Mouse (Mus musculus): ENCODE measurements around the gene Chrna4. TPM values are rescaled to one million over a fixed set of nuclear protein-coding genes. Genes with fewer than 3 reads are reported as not detected.

The Chrna4 gene
- polyA plus RNA-seq, 1 experiment from 2014 or later: 3.6 TPM

DNA sequence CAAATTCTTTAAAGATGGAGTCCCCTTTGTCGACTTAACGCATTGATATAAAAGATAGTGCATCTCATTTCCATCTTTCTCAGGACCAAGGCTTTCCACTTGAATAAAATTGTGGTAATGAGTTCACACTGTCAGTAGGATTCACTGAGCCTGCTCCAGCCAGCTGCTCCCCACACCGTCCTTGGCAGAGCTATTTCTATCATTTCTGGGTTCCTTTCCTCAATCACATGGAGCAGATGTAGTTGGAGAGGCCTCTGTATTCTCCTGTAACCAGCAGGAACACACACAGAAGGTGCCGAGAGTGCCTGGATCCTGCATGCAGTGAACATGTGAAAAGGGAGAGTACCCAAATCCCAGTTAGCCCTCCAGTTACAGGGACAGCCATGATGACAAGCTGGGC, 53.0 kb downstream of the Chrna4 start:
- 0 out of 2 replicates have a peak, but pooled peaks cover 9% of the 10 kb centered on the region for H3K4me1 ChIP-seq (ENCODE audit: control insufficient read depth, insufficient read depth, low read length)
- H3K9me3 ChIP-seq (ENCODE audit: control insufficient read depth, low read length): no peaks in the 10 kb centered on the region
- no peak for DNase-seq (ENCODE audit: low spot score)
- no peak overlapping the region for H3K9ac ChIP-seq (ENCODE audit: low read depth, low read length)
- no peak overlapping the region for H3K4me2 ChIP-seq (ENCODE audit: low read depth, low read length)
- H3K36me3 ChIP-seq (ENCODE audit: control insufficient read depth, insufficient read depth, low read length): no peaks in the 10 kb centered on the region
- H3K4me3 ChIP-seq (ENCODE audit: low read depth, low read length): no peak overlapping the region
- H3K27me3 ChIP-seq (replicated peaks; ENCODE audit: control insufficient read depth, insufficient read depth, low read length): no peaks in the 10 kb centered on the region
- WGBS: 69% methylated on average over 4 of the region's 4 CpGs
- ATAC-seq (ENCODE audit: low read depth): no peak
- H3K27ac ChIP-seq (replicated peaks; ENCODE audit: low read depth, low read length): no peak overlapping the region

DNA sequence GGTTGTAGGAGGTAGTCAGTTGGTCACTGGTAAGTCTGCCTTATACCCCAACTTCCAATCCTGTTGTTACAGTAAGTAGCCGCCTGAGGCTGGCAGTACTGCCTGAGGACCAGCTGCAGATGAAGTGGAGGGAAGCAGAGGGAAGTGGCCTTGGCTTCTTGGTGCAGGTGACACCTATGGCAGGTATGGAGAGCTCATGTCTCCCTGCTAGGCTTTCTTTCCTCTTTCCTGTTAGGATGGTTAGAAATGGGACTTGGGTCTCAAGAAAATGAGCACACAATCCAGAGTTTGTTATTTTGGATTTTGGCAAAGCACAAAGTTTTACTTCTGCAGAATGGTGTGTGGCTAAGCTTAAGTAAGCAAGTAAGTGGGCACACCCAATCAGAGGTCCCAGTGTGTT, 54.4 kb downstream of the Chrna4 start:
- no peak for ATAC-seq (ENCODE audit: low read depth)
- 92% methylated on average over 1 of the region's 1 CpGs for WGBS
- H3K36me3 ChIP-seq (ENCODE audit: control insufficient read depth, insufficient read depth, low read length): no peaks in the 10 kb centered on the region
- no peak overlapping the region for H3K4me2 ChIP-seq (ENCODE audit: low read depth, low read length)
- no peak overlapping the region for H3K4me3 ChIP-seq (ENCODE audit: low read depth, low read length)
- no peaks in the 10 kb centered on the region for H3K27me3 ChIP-seq (replicated peaks; ENCODE audit: control insufficient read depth, insufficient read depth, low read length)
- no peaks in the 10 kb centered on the region for H3K9me3 ChIP-seq (ENCODE audit: control insufficient read depth, low read length)
- H3K4me1 ChIP-seq (ENCODE audit: control insufficient read depth, insufficient read depth, low read length): 0 out of 2 replicates have a peak, but pooled peaks cover 9% of the 10 kb centered on the region
- no peak for DNase-seq (ENCODE audit: low spot score)
- H3K9ac ChIP-seq (ENCODE audit: low read depth, low read length): no peak overlapping the region
- H3K27ac ChIP-seq (replicated peaks; ENCODE audit: low read depth, low read length): no peak overlapping the region

DNA sequence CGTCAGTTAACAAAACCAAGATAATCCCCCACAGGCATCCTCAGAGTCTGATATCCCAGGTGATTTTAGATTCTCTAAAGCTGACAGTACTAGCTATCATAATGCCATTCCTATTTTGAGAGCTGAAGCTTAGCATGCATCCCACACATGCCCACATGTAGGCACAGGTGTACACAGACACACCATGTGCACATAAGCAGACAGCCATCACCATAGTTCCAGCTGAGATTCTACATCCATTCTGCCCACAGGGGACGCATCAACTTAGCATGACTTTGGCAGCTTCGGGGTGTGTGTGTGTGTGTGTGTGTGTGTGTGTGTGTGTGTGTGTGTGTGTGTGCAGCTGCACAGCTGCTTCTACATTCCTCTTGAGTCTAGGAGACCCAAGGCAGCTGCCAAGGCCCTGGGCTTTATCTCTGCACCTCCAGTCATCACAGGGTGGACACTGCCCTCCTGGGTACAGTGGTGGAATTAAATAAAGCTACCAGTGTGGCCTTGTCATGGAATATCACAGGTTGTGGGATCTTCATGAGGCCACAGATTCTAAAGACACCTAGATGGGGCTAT, 54.9 kb downstream of the Chrna4 start:
- no peaks in the 10 kb centered on the region for H3K36me3 ChIP-seq (ENCODE audit: control insufficient read depth, insufficient read depth, low read length)
- H3K9ac ChIP-seq (ENCODE audit: low read depth, low read length): no peak overlapping the region
- H3K4me1 ChIP-seq (ENCODE audit: control insufficient read depth, insufficient read depth, low read length): 0 out of 2 replicates have a peak, but pooled peaks cover 9% of the 10 kb centered on the region
- H3K4me3 ChIP-seq (ENCODE audit: low read depth, low read length): no peak overlapping the region
- H3K9me3 ChIP-seq (ENCODE audit: control insufficient read depth, low read length): no peaks in the 10 kb centered on the region
- H3K27ac ChIP-seq (replicated peaks; ENCODE audit: low read depth, low read length): no peak overlapping the region
- WGBS: 69% methylated on average over 3 of the region's 3 CpGs
- ATAC-seq (ENCODE audit: low read depth) (no peak), DNase-seq (ENCODE audit: low spot score) (peak; percentile 19)
- no peak overlapping the region for H3K4me2 ChIP-seq (ENCODE audit: low read depth, low read length)
- no peaks in the 10 kb centered on the region for H3K27me3 ChIP-seq (replicated peaks; ENCODE audit: control insufficient read depth, insufficient read depth, low read length)

DNA sequence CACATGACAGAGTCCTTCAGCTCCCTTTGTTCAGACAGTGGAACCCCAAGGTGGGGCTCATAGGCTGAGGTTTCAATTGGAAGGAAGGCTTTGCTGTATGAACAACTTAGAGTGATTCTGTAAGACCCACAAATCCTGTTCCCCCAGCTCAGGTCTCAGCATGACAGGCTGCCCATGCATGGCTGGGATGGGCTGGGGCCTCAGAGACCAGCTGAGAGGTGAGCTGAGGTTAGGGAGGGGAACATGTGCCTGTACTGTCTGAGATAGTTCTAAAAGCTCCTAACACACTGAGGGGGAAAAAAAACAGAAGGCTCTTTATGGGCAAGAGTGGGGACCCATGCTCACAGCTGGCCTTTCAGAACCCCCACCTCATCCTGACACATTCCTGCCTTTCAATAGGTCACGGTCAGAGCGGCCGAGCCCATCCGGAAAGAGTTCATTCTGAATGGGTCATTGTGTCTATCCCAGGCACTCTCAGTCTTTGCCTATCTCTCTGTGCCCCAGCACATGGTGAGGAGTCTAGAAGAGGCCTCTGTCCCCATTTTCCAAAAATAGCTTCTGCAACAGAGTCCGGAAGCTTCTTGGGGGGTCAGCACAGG, 55.8 kb downstream of the Chrna4 start:
- Histone ChIP-seq H3K4me2 (ENCODE audit: low read depth, low read length) (no peak overlapping the region), H3K9me3 (ENCODE audit: control insufficient read depth, low read length) (no peaks in the 10 kb centered on the region), H3K36me3 (ENCODE audit: control insufficient read depth, insufficient read depth, low read length) (no peaks in the 10 kb centered on the region; the same call in 1 of the 2 replicates), H3K4me1 (ENCODE audit: control insufficient read depth, insufficient read depth, low read length) (0 out of 2 replicates have a peak, but pooled peaks cover 9% of the 10 kb centered on the region), H3K4me3 (ENCODE audit: low read depth, low read length) (no peak overlapping the region), H3K27me3 (replicated peaks; ENCODE audit: control insufficient read depth, insufficient read depth, low read length) (no peaks in the 10 kb centered on the region), H3K27ac (replicated peaks; ENCODE audit: low read depth, low read length) (peak overlapping the region; percentile 25; the same call in 1 of the 2 replicates), H3K9ac (ENCODE audit: low read depth, low read length) (no peak overlapping the region)
- peak; percentile 35 for ATAC-seq (ENCODE audit: low read depth)
- DNase-seq (ENCODE audit: low spot score): peak; percentile 39
- 23% methylated on average over 5 of the region's 5 CpGs for WGBS

DNA sequence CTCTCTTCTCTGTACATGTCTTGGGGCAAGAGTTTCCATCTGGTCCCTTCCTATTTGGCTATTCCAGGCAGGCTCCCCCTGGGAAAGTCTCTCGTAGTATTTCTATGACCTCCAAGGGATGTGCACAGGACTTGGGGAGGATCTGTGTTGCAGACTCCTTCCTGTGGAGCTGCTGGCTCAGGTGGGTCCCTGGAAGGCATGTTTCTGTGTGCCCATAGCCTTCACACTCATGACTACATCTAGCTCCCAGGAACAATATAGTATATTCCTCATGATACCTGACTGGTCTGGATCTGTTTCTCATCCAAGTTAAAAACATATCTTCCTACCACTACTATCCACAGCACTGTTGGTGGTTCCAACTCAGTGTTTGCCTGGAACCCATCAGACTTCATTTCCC, 56.3 kb downstream of the Chrna4 start:
- Histone ChIP-seq H3K9ac (ENCODE audit: low read depth, low read length) (no peak overlapping the region), H3K4me2 (ENCODE audit: low read depth, low read length) (no peak overlapping the region), H3K4me3 (ENCODE audit: low read depth, low read length) (no peak overlapping the region), H3K36me3 (ENCODE audit: control insufficient read depth, insufficient read depth, low read length) (peaks cover 4% of the 10 kb centered on the region; the same call in 1 of the 2 replicates), H3K4me1 (ENCODE audit: control insufficient read depth, insufficient read depth, low read length) (0 out of 2 replicates have a peak, but pooled peaks cover 9% of the 10 kb centered on the region), H3K27ac (replicated peaks; ENCODE audit: low read depth, low read length) (peak overlapping the region; percentile 25; the same call in 1 of the 2 replicates), H3K9me3 (ENCODE audit: control insufficient read depth, low read length) (no peaks in the 10 kb centered on the region), H3K27me3 (replicated peaks; ENCODE audit: control insufficient read depth, insufficient read depth, low read length) (no peaks in the 10 kb centered on the region)
- 41% methylated on average over 1 of the region's 1 CpGs for WGBS
- ATAC-seq (ENCODE audit: low read depth) (no peak), DNase-seq (ENCODE audit: low spot score) (no peak)

DNA sequence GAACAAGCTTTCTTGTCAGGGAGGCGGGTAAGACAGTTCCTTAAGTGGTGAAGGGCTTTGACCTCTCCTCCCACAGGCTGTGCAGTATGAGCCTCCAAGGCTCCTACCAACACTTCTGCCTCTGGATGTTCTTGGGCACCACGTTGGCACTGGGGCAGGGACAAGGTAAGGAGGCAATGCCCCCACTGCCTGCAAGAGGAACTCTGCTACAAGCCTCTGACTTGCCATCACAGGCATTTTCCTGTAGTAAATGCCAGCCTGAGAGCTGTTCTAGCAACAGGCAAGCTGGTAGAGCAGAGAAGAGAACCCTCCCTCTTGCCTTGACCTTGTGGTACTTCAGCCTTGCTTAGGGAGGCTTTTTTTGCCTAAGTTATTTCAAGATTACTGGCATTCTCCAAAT, 56.9 kb downstream of the Chrna4 start, which contains the start of gene Col20a1:
TSS of gene Col20a1 (plus strand) at position 87 of the 400 bp plus-strand sequence.
- DNase-seq (ENCODE audit: low spot score) (no peak), ATAC-seq (ENCODE audit: low read depth) (no peak)
- peak within 1 kb of the TSS; percentile 25; the same call in 1 of the 2 replicates for H3K27ac ChIP-seq (replicated peaks; ENCODE audit: low read depth, low read length)

DNA sequence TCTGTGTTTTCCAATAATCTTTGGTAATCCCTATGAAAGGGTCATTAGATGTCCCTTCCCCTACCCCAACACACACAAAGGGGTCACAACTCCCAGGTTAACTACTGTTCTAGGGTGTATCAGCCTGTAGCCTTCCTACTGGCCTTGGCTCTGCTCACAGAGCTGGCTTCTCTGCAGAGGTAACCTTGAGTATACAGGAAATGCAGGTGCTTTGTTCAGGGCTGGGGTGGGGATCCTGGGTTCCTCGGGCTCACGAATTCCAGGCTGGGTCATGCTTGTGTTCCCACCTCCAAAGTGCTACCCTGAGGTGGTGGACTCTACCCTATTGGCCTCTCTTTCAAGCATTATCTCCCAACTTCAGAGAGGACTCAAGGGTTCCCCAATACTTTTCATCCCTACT, 57.7 kb downstream of the Chrna4 start:
- 89% methylated on average over 2 of the region's 2 CpGs for WGBS
- H3K4me2 ChIP-seq (ENCODE audit: low read depth, low read length): no peak overlapping the region
- H3K27me3 ChIP-seq (replicated peaks; ENCODE audit: control insufficient read depth, insufficient read depth, low read length): no peaks in the 10 kb centered on the region
- H3K4me1 ChIP-seq (ENCODE audit: control insufficient read depth, insufficient read depth, low read length): 0 out of 2 replicates have a peak, but pooled peaks cover 9% of the 10 kb centered on the region
- no peaks in the 10 kb centered on the region for H3K9me3 ChIP-seq (ENCODE audit: control insufficient read depth, low read length)
- H3K36me3 ChIP-seq (ENCODE audit: control insufficient read depth, insufficient read depth, low read length): peaks cover 18% of the 10 kb centered on the region; the same call in 1 of the 2 replicates
- DNase-seq (ENCODE audit: low spot score) (no peak), ATAC-seq (ENCODE audit: low read depth) (no peak)
- no peak overlapping the region for H3K4me3 ChIP-seq (ENCODE audit: low read depth, low read length)
- H3K9ac ChIP-seq (ENCODE audit: low read depth, low read length): no peak overlapping the region
- no peak overlapping the region for H3K27ac ChIP-seq (replicated peaks; ENCODE audit: low read depth, low read length)

More for the DNA sequence above, 56.9 kb downstream of the Chrna4 start, which contains the start of gene Col20a1:
- Histone ChIP-seq H3K36me3 (ENCODE audit: control insufficient read depth, insufficient read depth, low read length) (peaks cover 10% of the 10 kb centered on the region; the same call in 1 of the 2 replicates), H3K4me3 (ENCODE audit: low read depth, low read length) (no peak within 1 kb of the TSS), H3K9me3 (ENCODE audit: control insufficient read depth, low read length) (no peaks in the 10 kb centered on the region), H3K27me3 (replicated peaks; ENCODE audit: control insufficient read depth, insufficient read depth, low read length) (no peaks in the 10 kb centered on the region), H3K4me1 (ENCODE audit: control insufficient read depth, insufficient read depth, low read length) (0 out of 2 replicates have a peak, but pooled peaks cover 9% of the 10 kb centered on the region), H3K9ac (ENCODE audit: low read depth, low read length) (no peak within 1 kb of the TSS), H3K4me2 (ENCODE audit: low read depth, low read length) (no peak within 1 kb of the TSS)
- WGBS: 58% methylated on average over 2 of the region's 2 CpGs

DNA sequence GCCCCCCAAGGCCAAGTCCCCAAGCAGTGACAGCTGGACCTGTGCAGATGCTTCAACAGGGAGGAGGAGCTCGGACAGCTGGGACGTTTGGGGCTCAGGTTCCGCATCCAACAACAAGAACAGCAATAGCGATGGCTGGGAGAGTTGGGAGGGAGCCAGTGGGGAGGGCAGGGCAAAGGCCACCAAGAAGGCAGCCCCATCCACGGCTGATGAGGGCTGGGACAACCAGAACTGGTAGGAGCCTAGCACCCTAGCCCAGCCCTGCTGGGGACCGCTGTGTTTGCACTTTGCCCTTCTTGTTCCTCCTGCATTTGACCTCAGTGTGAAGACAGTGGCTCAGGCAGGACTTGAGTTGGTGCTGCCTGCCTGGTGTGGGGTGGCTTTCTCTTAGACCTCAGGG, 62.2 kb downstream of the Chrna4 start:
- Histone ChIP-seq H3K27me3 (replicated peaks; ENCODE audit: control insufficient read depth, insufficient read depth, low read length) (no peaks in the 10 kb centered on the region), H3K27ac (replicated peaks; ENCODE audit: low read depth, low read length) (no peak overlapping the region), H3K36me3 (ENCODE audit: control insufficient read depth, insufficient read depth, low read length) (peaks cover 63% of the 10 kb centered on the region), H3K4me3 (ENCODE audit: low read depth, low read length) (no peak overlapping the region), H3K4me1 (ENCODE audit: control insufficient read depth, insufficient read depth, low read length) (no peaks in the 10 kb centered on the region), H3K9me3 (ENCODE audit: control insufficient read depth, low read length) (no peaks in the 10 kb centered on the region), H3K9ac (ENCODE audit: low read depth, low read length) (no peak overlapping the region), H3K4me2 (ENCODE audit: low read depth, low read length) (no peak overlapping the region)
- 74% methylated on average over 6 of the region's 6 CpGs for WGBS
- ATAC-seq (ENCODE audit: low read depth) (no peak), DNase-seq (ENCODE audit: low spot score) (no peak)

All from embryonic facial prominence, embryonic 14.5 days (tissue).